ENCODE assay signal across 16 mouse cellular contexts in the genomic region with DNA sequence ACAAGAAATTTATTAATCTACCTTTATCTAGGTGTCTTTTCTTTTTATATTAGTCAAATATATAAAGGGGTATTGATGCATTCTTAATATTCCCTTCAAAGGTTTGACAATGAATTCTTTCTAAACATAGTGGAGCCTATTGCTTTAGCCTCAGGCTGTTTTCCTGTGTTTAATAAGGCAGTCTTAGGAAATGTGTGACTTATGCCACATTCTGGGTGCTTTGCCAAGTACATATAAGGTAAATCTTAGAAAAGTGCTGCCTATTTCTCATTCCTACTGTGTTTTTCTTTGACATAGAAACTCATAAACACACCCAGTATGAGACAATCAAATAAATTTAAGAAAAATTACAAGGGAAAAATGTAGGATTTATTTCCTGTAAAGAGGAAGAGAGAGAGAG.
"Had no signal": no experiment of that assay in that cellular context is flagged by ENCODE, and none has a peak within 500 bp of the region (broad histone marks: within the 10 kb centered on the region; RNA-seq: fewer than 3 reads in every experiment).

No protein-coding gene starts in this region.

- H3K36me3 ChIP-seq: midbrain, embryonic 13.5 days; midbrain, embryonic 15.5 days; neural tube, embryonic 12.5 days had no signal

- ATAC-seq: midbrain, embryonic 13.5 days; midbrain, embryonic 15.5 days had no signal

- H3K9ac ChIP-seq: lung, embryonic 14.5 days; midbrain, embryonic 13.5 days; midbrain, embryonic 15.5 days; neural tube, embryonic 12.5 days had no signal

- H3K27ac ChIP-seq: macrophage; midbrain, embryonic 13.5 days; midbrain, embryonic 15.5 days; neural tube, embryonic 12.5 days had no signal

- H3K9me3 ChIP-seq: megakaryocyte, embryonic 14.5 days; midbrain, embryonic 13.5 days; midbrain, embryonic 15.5 days; neural tube, embryonic 12.5 days had no signal

- H3K4me2 ChIP-seq: lung, embryonic 14.5 days; midbrain, embryonic 11.5 days; midbrain, embryonic 13.5 days; midbrain, embryonic 15.5 days; neural tube, embryonic 12.5 days had no signal

- DNase-seq: lung, adult 18-20 months; lung, embryonic 14.5 days; lung, postnatal 10 days; lung, postnatal 36 days; right cerebral cortex, postnatal 25 days; right cerebral cortex, postnatal 4 days; spleen, adult 18-20 months; thymus, adult 2 months; thymus, postnatal 25 days; thymus, postnatal 4 days had no signal

- H3K4me3 ChIP-seq: megakaryocyte, embryonic 14.5 days; midbrain, embryonic 13.5 days; midbrain, embryonic 15.5 days; neural tube, embryonic 12.5 days had no signal

- H3K27me3 ChIP-seq: megakaryocyte, embryonic 14.5 days; midbrain, embryonic 13.5 days; midbrain, embryonic 15.5 days; neural tube, embryonic 12.5 days had no signal

- H3K4me1 ChIP-seq: megakaryocyte, embryonic 14.5 days; neural tube, embryonic 12.5 days had no signal
